Mouse (Mus musculus): ENCODE data around the gene Pald1. TPM values are rescaled to one million over a fixed set of nuclear protein-coding genes. Genes with fewer than 3 reads are reported as not detected.

Gene Pald1
- total RNA-seq, 2 experiments from 2014 or later, result 14.3 to 15.4 TPM

DNA sequence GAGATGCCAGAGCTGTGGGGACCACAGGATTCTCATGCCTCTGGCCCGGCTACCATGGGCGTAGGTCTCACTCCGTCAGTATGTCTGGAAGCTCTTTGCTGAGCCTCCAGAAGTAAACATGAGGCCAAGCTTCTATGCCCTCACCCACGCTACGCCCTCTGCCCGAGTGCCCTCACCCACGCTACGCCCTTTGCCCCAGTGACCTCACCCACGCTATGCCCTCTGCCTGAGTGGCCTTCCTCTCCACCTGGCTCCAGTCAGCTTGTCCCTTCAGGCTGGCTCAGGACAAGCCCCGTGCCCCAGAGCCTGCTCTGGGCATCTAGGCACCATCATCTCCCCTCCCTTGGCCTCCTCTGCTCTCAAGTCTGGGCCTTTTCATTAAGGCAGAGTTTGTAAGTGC, 55.8 kb downstream of the Pald1 start:
- DNase-seq, result no peak

DNA sequence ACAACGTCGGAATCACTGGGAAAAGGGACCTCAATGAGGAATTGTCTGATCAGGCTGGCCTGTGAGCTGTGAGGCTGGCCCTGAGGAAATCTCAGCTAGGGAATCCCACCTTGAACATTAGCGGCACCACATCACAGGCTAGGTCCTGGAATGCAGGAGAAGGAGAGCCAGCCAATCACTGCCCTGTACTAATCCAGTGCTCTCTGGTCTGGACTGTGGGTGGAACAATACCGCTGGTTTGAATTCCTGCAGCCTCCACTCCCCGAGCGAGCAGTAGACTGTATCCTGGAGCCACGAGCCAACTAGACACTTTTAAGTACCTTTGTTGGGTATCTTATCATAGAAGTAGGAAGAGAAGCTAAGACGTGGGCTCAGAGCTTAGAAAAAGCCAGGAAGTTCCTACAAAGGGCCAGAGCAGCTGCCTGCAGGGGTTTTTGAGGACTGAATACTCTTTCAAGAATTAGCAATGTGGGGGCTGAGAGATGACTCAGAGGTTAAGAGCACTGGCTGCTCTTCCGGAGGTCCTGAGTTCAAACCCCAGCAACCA, 57.5 kb downstream of the Pald1 start:
- DNase-seq, result no peak

DNA sequence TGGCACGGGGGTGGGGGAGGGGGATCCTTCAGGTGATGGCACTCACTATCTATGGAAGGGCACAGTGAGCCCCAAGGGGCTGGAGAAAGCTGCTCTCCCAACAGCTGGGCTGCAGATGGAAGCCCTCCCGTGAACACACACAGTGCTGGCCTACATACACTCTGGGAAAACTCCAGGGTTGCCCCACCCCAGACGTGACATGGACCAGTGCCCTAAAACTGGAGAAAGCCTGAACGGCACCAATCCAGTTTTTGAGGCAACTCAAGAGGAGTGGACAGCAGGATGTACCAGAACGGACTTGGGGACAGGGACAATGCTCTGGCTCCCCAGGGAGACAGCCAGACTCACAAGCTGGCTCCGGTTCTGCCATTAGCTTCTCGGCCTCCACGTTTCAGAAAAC, 58.6 kb downstream of the Pald1 start:
- DNase-seq, result no peak

DNA sequence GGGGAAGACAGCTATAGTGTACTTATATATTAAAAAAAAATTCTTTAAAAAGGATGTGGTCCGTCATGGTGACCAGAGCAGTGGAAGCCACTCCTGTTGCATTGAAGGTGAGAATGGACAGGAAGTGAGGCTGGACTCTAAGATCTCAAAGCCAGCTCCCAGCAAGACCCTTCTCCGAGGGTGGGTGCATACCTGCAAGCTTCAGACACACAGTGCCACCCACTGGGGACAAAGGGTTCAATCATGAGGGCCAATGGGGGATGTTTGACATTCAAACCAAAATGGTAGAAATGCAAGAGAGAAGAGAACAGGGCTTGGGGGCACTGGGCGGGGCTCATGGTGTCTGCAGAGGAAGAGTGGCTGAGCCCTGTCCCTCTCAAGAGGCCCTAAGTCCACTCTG, 64.8 kb downstream of the Pald1 start:
- no peak for DNase-seq

- no peak for DNase-seq
These were observed 67.9 kb downstream of the Pald1 start for GRCm38 (mm10) chr10:61315324-61315880.

DNA sequence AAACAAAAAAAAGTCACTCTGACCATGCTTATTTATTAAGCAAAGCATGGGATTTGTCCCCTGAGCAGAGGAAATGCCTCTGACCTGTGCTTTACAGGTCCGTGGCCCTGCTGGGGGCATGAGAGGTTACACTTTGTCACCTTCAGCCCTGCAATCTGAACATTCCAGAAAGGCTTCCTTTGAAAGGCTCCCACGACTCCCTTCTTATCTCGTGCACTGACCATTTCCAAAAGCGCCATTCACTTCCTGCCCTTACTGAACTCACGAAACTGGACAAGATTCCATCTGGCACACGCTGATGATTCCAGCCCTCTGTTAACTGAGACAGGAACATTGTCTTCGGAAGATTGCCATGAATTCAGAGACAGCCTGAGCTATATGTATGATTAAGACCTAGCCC, 69.6 kb downstream of the Pald1 start:
- no peak for DNase-seq

- no peak for DNase-seq
These were observed 70.6 kb downstream of the Pald1 start for GRCm38 (mm10) chr10:61312754-61313153.

- DNase-seq, result no peak
These were observed 71.2 kb downstream of the Pald1 start for GRCm38 (mm10) chr10:61312159-61312558.

DNA sequence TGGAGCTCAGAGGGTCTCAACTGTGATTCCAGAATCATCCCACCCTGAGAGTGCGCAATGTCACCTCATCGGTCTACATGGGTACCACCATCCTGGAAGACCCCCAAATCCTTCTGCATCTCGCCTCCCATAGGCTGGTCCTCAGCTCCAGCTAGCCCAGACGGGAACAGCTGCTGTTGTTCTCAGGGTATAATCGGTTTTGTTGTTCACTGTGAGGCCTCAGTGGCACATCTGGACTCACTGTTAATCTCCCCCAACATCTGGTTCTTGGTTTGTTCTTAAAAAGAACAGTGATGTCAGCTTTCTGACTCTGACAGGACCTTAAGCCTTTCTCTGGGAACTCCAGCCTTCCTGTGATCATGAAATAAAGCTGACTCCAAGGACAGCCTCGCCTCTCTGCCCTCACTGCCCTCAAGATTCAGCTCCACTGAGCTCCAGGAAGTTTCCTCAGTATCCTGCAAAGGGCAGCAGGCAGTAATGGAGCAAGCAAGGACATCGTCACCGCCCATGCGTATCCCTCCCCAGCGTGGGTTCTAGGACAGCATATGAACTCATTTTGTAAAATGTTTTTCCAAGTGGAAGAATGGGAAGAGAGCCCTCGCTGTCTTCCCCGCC, 74.5 kb downstream of the Pald1 start:
- no peak for DNase-seq

DNA sequence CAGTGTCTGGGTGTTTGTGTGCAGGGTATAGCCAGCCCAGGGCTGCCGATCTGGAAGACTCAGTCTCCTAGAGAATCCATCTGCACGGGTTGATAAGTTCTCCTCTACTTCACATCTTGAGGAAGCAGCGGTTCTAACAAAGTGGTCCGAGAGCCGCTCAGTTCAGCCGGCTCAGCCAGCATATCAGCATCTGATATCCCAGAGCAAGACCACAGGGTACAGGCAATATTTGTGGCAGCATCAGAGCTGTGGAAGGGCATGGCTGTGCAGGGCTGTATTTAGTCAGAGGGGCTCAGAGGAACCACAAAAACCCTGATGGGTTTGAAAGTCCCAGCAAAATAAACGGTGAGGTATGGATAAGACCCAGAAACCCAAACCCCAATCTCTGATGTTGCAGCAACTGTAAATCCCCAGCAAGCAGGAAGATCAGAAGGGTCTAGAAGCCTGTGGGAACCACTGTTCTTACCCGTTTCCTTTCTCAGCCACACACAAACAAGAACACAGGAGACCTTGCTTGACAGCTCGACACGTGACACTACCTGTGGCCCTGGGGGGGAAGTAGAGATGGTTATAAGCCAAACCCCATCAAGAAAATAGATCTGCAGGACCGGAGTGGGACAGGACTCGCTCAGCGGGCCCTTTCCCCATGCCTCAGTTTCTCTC, 77.3 kb downstream of the Pald1 start:
- no peak for DNase-seq

- no peak for DNase-seq
These were observed 79.3 kb downstream of the Pald1 start for GRCm38 (mm10) chr10:61304046-61304445.

DNA sequence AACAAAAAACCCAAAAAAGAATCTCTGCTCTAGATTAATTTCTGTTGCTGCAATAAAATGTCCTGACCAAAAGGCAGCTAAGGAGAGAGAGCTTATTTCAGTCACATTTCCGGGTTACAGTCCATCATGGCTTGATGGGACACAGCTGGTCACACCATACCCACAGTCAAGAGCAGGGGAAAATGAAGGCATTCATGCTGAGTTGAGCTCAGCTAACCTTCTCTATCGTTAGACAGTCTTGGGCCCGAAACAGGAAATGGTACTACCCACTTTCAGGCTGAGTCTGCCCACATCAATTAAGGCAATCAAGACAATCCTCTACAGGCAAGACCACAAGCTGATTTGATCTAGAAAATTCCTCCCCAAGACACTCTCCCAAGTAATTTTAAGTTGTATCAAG, 82.3 kb downstream of the Pald1 start:
- no peak for DNase-seq

GRCm38 (mm10) chr10:61297477-61297876, 85.9 kb downstream of the Pald1 start, which contains the start of gene Prf1:
Gene Prf1 (plus strand): TSS chr10:61297833.
- no peak for DNase-seq

DNA sequence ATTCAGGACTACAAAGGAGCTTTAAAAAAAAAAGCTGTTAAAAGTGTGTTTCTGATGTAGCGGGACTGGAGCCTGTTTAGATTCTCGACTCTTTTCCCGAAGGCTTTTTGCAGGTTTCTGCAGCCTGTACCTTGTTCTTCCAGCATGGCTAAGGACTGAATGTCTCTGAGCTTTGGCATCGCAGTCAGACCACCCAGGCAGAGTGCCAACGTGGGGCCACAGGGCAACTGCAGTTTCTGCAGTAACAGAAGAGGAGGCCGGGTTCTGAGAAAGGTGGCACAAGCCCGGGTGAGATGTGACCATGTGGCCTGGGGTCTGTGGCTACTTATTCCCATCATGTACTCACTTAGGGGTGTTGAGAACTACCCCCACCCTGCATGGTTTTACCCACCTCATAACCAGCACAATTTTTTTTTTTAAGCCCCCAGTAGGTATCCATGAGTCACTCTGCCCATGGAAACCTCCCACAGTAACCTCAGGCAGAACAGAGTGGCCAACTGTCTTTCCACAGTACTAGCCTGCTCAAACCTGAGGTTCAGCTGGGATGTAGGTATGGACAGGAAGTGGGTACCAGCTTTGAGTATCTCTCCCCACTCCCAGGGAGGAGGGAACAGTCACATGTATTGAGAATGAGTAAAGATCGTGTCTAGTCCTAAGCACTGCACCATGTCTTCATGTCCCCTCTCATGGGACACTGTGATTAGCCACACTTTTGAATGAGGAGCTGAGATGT, 86.5 kb downstream of the Pald1 start:
- no peak for DNase-seq

DNA sequence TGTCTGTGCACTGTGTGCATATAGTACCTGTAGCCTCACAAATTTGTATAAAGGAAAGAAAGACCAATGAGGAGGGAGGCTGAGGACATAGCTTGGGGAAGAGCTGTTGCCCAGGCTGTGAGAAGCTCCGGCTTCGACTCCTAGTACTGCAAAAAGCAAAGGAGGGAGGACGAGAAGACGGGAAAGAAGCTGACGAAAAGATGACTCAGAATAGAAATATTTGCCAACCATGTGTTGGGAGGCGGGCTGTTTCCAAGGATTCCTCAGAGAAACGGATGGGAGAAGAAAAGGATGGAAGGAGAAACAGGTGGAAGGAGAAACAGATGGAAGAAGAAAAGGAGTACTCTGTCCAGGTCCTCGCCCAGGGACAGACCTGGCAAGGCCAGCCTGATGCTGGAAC, 89.1 kb downstream of the Pald1 start:
- DNase-seq, result no peak

GRCm38 (mm10) chr10:61290479-61290878, 92.9 kb downstream of the Pald1 start:
- DNase-seq, result no peak

DNA sequence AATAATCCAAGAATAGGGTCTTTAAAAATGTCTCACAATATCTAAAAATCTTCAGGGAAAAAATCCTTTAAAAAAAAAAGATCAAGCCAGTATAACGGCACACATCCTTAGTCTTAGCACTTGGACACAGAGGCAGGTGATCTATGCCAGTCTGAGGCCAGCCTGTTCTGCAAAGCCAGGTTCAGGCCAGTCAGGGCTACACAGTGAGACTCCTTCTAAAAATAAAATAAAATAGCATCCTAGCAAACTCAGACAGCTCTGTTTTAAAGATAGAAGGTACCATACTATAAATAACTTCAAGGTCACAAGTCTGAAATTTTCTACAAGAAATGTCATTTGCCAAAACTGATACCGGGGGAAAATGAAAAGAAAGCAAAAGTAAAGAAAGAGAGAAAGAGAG, 93.3 kb downstream of the Pald1 start:
- no peak for DNase-seq

- DNase-seq, result no peak
These were observed 97.1 kb downstream of the Pald1 start for GRCm38 (mm10) chr10:61286246-61286645.

- no peak for DNase-seq
These were observed 98.1 kb downstream of the Pald1 start for GRCm38 (mm10) chr10:61285271-61285670.

DNA sequence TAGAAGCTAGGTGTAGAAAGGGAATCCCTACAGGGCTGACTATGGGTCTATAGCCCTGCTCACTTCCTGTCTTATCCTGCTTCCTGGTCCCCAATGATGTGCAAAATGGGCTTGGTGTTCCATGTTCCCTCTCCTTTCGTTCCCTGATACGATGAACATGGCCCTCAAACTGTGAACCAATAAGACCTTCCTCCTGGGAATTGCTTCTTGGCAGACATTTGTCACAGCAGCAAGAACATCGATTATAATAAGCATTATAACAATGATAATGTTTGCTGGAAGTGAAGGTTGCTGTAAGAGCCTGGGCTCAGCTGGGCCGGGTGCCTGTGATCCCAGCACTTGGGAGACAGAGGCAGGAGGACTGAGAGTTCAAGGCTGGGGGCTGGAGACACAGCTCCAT, 99.0 kb downstream of the Pald1 start:
- no peak for DNase-seq

GRCm38 (mm10) chr10:61281115-61281514, 102.2 kb downstream of the Pald1 start:
- no peak for DNase-seq

DNA sequence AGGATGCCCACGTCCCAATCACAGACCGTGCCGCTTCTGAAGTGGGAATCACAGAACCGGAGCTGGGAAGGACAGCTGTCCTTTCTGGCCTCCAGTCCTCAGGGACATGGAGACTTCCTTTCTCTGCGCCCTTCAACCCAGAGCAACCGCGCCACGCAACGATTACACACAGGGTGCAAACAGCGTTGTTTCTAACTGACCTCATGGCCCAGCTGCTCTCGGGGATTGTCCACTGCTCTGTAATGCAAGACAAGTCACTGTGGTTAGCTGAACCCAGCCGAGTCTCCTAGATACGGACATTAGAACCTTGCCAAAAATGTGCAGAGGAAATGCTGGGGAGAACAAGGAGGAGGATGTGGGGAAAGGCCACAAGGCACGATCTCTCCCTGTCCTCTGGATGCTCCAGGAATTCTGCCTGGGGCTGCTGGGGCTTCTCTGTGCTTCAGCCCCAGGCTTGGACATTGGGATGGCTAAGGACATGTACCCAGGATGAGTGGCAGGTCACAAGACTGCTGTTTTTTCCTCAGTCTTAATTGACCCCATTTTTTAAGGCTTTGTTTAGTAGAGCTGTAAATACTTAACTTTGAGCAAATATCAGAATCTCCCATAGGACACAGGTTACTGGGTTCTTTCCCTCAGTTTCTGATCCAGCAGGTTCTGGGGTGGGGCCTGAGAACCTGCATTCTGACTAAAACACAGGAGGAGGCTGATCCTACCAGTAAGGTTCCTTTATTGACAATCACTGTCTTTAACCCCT, 105.2 kb downstream of the Pald1 start:
- no peak for DNase-seq
